Mouse (Mus musculus): ENCODE data around the gene Sez6l2.

GRCm38 (mm10) chr7:126928384-126929037 lies 21.9 kb upstream of the Sez6l2 start, which contains the start of gene Kctd13:
- no peak for TF ChIP-seq GATA1 (IDR thresholded peaks at IDR 0.05; ENCODE audit: borderline replicate concordance, low read length)
- no peak for TF ChIP-seq FLI1 (IDR thresholded peaks at IDR 0.05; ENCODE audit: low read length)

Data from megakaryocyte, embryonic 14.5 days (primary cell).